Mouse (Mus musculus) kidney, postnatal 0 days (tissue): ENCODE results near the gene Batf3. TPM values are rescaled to one million over a fixed set of nuclear protein-coding genes. Genes with fewer than 3 reads are reported as not detected.

Experiments used
- ATAC-seq: fragments of 200-750 bp; cut with Nextera tagmentation; replicated peaks from 2 replicates; pipeline ENCODE4 v1.8.0; 2017; ENCODE audit warnings: low read depth, moderate number of reproducible peaks, moderate TSS enrichment, moderate library complexity; ENCODE audit not compliant: low FRiP score
- DNase-seq: peaks from one replicate; pipeline ENCODE4 v3.0.0-alpha.2; 2016; ENCODE audit warnings: low spot score
- H3K27ac ChIP-seq: fragments of 300-500 bp; sonication (generic); 2 replicates; pipeline ENCODE4 v1.5.1; 2014; ENCODE audit warnings: mild to moderate bottlenecking
- H3K27me3 ChIP-seq: fragments of 300-500 bp; sonication (generic); 2 replicates; pipeline ENCODE4 v1.6.1; 2014; ENCODE audit warnings: low read length, mixed read lengths; ENCODE audit not compliant: insufficient read depth
- H3K36me3 ChIP-seq: fragments of 300-500 bp; sonication (generic); 2 replicates; pipeline ENCODE4 v1.6.1; 2014; ENCODE audit warnings: low read length, mixed read lengths; ENCODE audit not compliant: insufficient read depth
- H3K4me1 ChIP-seq: fragments of 300-500 bp; sonication (generic); replicated peaks from 2 replicates; pipeline ENCODE4 v1.6.1; 2014; ENCODE audit warnings: antibody characterized with exemption, low read length, mixed read lengths; ENCODE audit not compliant: insufficient read depth
- H3K4me2 ChIP-seq: fragments of 300-500 bp; sonication (generic); 2 replicates; pipeline ENCODE4 v1.6.1; 2014; ENCODE audit warnings: mild to moderate bottlenecking, low read length, moderate library complexity, mixed read lengths
- H3K4me3 ChIP-seq: fragments of 300-500 bp; sonication (generic); replicated peaks from 2 replicates; pipeline ENCODE4 v1.5.1; 2014; ENCODE audit warnings: low read depth, low read length
- H3K9ac ChIP-seq: fragments of 300-500 bp; sonication (generic); 2 replicates; pipeline ENCODE4 v1.6.1; 2014; ENCODE audit warnings: low read depth, low read length
- H3K9me3 ChIP-seq: fragments of 300-500 bp; sonication (generic); replicated peaks from 2 replicates; pipeline ENCODE4 v1.6.1; 2016; ENCODE audit warnings: low read length, inconsistent platforms, mixed read lengths
- CTCF ChIP-seq: IDR thresholded peaks from 2 replicates; pipeline ENCODE4 v1.5.1; 2016; ENCODE audit warnings: antibody characterized with exemption, low read depth, mild to moderate bottlenecking, moderate library complexity
- WGBS: fragments of 180-500 bp; shearing (Covaris S2); extraction: QIAGEN DNeasy Blood & Tissue Kit; methylation state at CpG from one replicate; pipeline ENCODE4 v1.1.7; 2014; 5-methylcytosine and 5-hydroxymethylcytosine counted together
- polyA plus RNA-seq: library from polyadenylated mRNA; unstranded; fragments of >200 nt; fragmentation: Nextera tagmentation; extraction: Ambion mirVana; gene quantifications from 2 replicates; pipeline ENCODE4 v1.2.1, GENCODE M21; 2015

Gene Batf3
- polyA plus RNA-seq, 1 experiment from 2014 or later: 10.5 TPM

- no peak overlapping the region for H3K9ac ChIP-seq
- ATAC-seq: no peak
- H3K4me3 ChIP-seq: no peak overlapping the region
- H3K9me3 ChIP-seq: no peaks in the 10 kb centered on the region
- H3K27ac ChIP-seq: no peak overlapping the region
- no peaks in the 10 kb centered on the region for H3K36me3 ChIP-seq
- no peak for DNase-seq
- no peak overlapping the region for H3K4me2 ChIP-seq
- H3K4me1 ChIP-seq: no peaks in the 10 kb centered on the region; the same call in 1 of the 2 replicates
- no peaks in the 10 kb centered on the region for H3K27me3 ChIP-seq
- no peak for TF ChIP-seq CTCF
- 83% methylated on average over 11 of the region's 11 CpGs for WGBS
Measured at GRCm38 (mm10) chr1:191115514-191116238, 18.0 kb downstream of the Batf3 start.

- H3K9ac ChIP-seq: no peak overlapping the region
- H3K4me1 ChIP-seq: no peaks in the 10 kb centered on the region
- H3K9me3 ChIP-seq: no peaks in the 10 kb centered on the region
- DNase-seq: no peak
- WGBS: 50% methylated on average over 3 of the region's 3 CpGs
- no peak overlapping the region for H3K4me2 ChIP-seq
- no peak for ATAC-seq
- no peaks in the 10 kb centered on the region for H3K36me3 ChIP-seq
- no peak overlapping the region for H3K4me3 ChIP-seq
- no peak overlapping the region for H3K27ac ChIP-seq
- no peak for TF ChIP-seq CTCF
- H3K27me3 ChIP-seq: no peaks in the 10 kb centered on the region
Measured at GRCm38 (mm10) chr1:191122744-191123143, 25.1 kb downstream of the Batf3 start.

GRCm38 (mm10) chr1:191123696-191124095 lies 26.0 kb downstream of the Batf3 start:
- WGBS: 84% methylated on average over 2 of the region's 2 CpGs
- no peak overlapping the region for H3K9ac ChIP-seq

GRCm38 (mm10) chr1:191124288-191124687 lies 26.6 kb downstream of the Batf3 start:
- no peak overlapping the region for H3K27ac ChIP-seq
- no peaks in the 10 kb centered on the region for H3K36me3 ChIP-seq
- no peaks in the 10 kb centered on the region for H3K9me3 ChIP-seq
- no peak overlapping the region for H3K9ac ChIP-seq
- H3K4me3 ChIP-seq: no peak overlapping the region
- ATAC-seq: no peak
- no peaks in the 10 kb centered on the region for H3K27me3 ChIP-seq
- 72% methylated on average over 4 of the region's 4 CpGs for WGBS
- TF ChIP-seq CTCF: no peak
- no peak for DNase-seq
- no peaks in the 10 kb centered on the region for H3K4me1 ChIP-seq
- no peak overlapping the region for H3K4me2 ChIP-seq

More at GRCm38 (mm10) chr1:191123696-191124095, 26.0 kb downstream of the Batf3 start:
- Histone ChIP-seq H3K27me3 (no peaks in the 10 kb centered on the region), H3K9me3 (no peaks in the 10 kb centered on the region), H3K36me3 (no peaks in the 10 kb centered on the region), H3K4me3 (no peak overlapping the region), H3K4me1 (no peaks in the 10 kb centered on the region), H3K27ac (no peak overlapping the region), H3K4me2 (no peak overlapping the region)
- DNase-seq (no peak), ATAC-seq (no peak)
- no peak for TF ChIP-seq CTCF

GRCm38 (mm10) chr1:191125811-191126638 lies 28.4 kb downstream of the Batf3 start:
- peak overlapping the region; percentile 52 for H3K4me2 ChIP-seq
- no peaks in the 10 kb centered on the region for H3K9me3 ChIP-seq
- TF ChIP-seq CTCF: peak; percentile 86
- WGBS: 17% methylated on average over 38 of the region's 38 CpGs
- no peaks in the 10 kb centered on the region for H3K4me1 ChIP-seq
- ATAC-seq (peak; percentile 65), DNase-seq (peak; percentile 71)
- no peak overlapping the region for H3K27ac ChIP-seq
- 0 out of 2 replicates have a peak overlapping the region, but pooled peaks have one; percentile 6 for H3K9ac ChIP-seq
- no peaks in the 10 kb centered on the region for H3K27me3 ChIP-seq
- H3K36me3 ChIP-seq: no peaks in the 10 kb centered on the region
- no peak overlapping the region; the same call in 1 of the 2 replicates for H3K4me3 ChIP-seq

GRCm38 (mm10) chr1:191131692-191132091 lies 34.0 kb downstream of the Batf3 start:
- H3K27me3 ChIP-seq: no peaks in the 10 kb centered on the region

More at GRCm38 (mm10) chr1:191131692-191132091, 34.0 kb downstream of the Batf3 start:
- no peaks in the 10 kb centered on the region for H3K4me1 ChIP-seq
- no peak for TF ChIP-seq CTCF
- ATAC-seq: no peak
- no peak overlapping the region for H3K4me3 ChIP-seq
- H3K9ac ChIP-seq: no peak overlapping the region
- no peak overlapping the region for H3K27ac ChIP-seq
- 89% methylated on average over 2 of the region's 2 CpGs for WGBS
- no peaks in the 10 kb centered on the region for H3K36me3 ChIP-seq
- no peak for DNase-seq
- H3K4me2 ChIP-seq: no peak overlapping the region
- no peaks in the 10 kb centered on the region for H3K9me3 ChIP-seq
